Mouse (Mus musculus) kidney, embryonic 14.5 days (tissue): ENCODE results near the gene Kcnip1. TPM values are rescaled to one million over a fixed set of nuclear protein-coding genes. Genes with fewer than 3 reads are reported as not detected.
A peak's percentile ranks its signal among the peaks of the same experiment; 100 is the strongest.

Source experiments
- ATAC-seq: fragments of 200-750 bp; cut with Nextera tagmentation; 2 replicates; pipeline ENCODE4 v1.8.0; 2017; ENCODE audit warnings: moderate number of reproducible peaks, mild to moderate bottlenecking, moderate TSS enrichment, moderate library complexity; ENCODE audit not compliant: low FRiP score, low TSS enrichment
- H3K27ac ChIP-seq: fragments of 300-500 bp; sonication (generic); 2 replicates; pipeline ENCODE4 v1.5.1; 2014; ENCODE audit warnings: low read depth, mild to moderate bottlenecking, low read length, moderate library complexity, mixed read lengths
- H3K27me3 ChIP-seq: fragments of 300-500 bp; sonication (generic); 2 replicates; pipeline ENCODE4 v1.6.1; 2014; ENCODE audit warnings: mild to moderate bottlenecking, low read length; ENCODE audit not compliant: control insufficient read depth, insufficient read depth
- H3K36me3 ChIP-seq: fragments of 300-500 bp; sonication (generic); 2 replicates; pipeline ENCODE4 v1.6.1; 2014; ENCODE audit warnings: low read length, mixed read lengths; ENCODE audit not compliant: control insufficient read depth, insufficient read depth
- H3K4me1 ChIP-seq: fragments of 300-500 bp; sonication (generic); 2 replicates; pipeline ENCODE4 v1.6.1; 2014; ENCODE audit warnings: low read length, mixed read lengths; ENCODE audit not compliant: control insufficient read depth, insufficient read depth
- H3K4me2 ChIP-seq: fragments of 300-500 bp; sonication (generic); replicated peaks from 2 replicates; pipeline ENCODE4 v1.6.1; 2014; ENCODE audit warnings: low read depth, mild to moderate bottlenecking, low read length
- H3K4me3 ChIP-seq: fragments of 300-500 bp; sonication (generic); 2 replicates; pipeline ENCODE4 v1.5.1; 2014; ENCODE audit warnings: mild to moderate bottlenecking, low read length
- H3K9ac ChIP-seq: fragments of 300-500 bp; sonication (generic); 2 replicates; pipeline ENCODE4 v1.6.1; 2014; ENCODE audit warnings: low read depth, mild to moderate bottlenecking, low read length, moderate library complexity
- H3K9me3 ChIP-seq: fragments of 300-500 bp; sonication (generic); 2 replicates; pipeline ENCODE4 v1.6.1; 2016; ENCODE audit warnings: low read length; ENCODE audit not compliant: control insufficient read depth
- WGBS: fragments of 180-500 bp; shearing (Covaris S2); extraction: QIAGEN DNeasy Blood & Tissue Kit; methylation state at CpG from one replicate; pipeline ENCODE4 v1.1.7; 2014; 5-methylcytosine and 5-hydroxymethylcytosine counted together
- polyA plus RNA-seq: library from polyadenylated mRNA; unstranded; fragments of >200 nt; fragmentation: Nextera tagmentation; extraction: Ambion mirVana; gene quantifications from 2 replicates; pipeline ENCODE4 v1.2.1, GENCODE M21; 2014

Gene Kcnip1
- polyA plus RNA-seq: 0.24 and 0.74 TPM in 2 replicates

- Histone ChIP-seq H3K27ac (no peak within 1 kb of the TSS), H3K4me2 (peak within 1 kb of the TSS; percentile 36), H3K36me3 (no peaks in the 10 kb centered on the region), H3K4me3 (peak within 1 kb of the TSS; percentile 4; the same call in 1 of the 2 replicates), H3K9ac (peak within 1 kb of the TSS; percentile 31; the same call in 1 of the 2 replicates), H3K27me3 (no peaks in the 10 kb centered on the region), H3K9me3 (no peaks in the 10 kb centered on the region), H3K4me1 (0 out of 2 replicates have a peak, but pooled peaks cover 3% of the 10 kb centered on the region)
- peak; percentile 81 for ATAC-seq
- 21% methylated on average over 12 of the region's 12 CpGs for WGBS
Measured at GRCm38 (mm10) chr11:33992938-33993337, at the start of gene Kcnip1. Gene Kcnip1, minus strand, starts transcription at chr11:33993152.

GRCm38 (mm10) chr11:34040061-34040460 lies 47.1 kb upstream of the Kcnip1 start:
- H3K4me3 ChIP-seq: no peak overlapping the region
- WGBS: 83% methylated on average over 5 of the region's 5 CpGs
- no peak overlapping the region for H3K4me2 ChIP-seq
- no peaks in the 10 kb centered on the region for H3K27me3 ChIP-seq
- H3K27ac ChIP-seq: no peak overlapping the region
- no peaks in the 10 kb centered on the region for H3K36me3 ChIP-seq
- H3K9me3 ChIP-seq: no peaks in the 10 kb centered on the region
- no peaks in the 10 kb centered on the region for H3K4me1 ChIP-seq
- H3K9ac ChIP-seq: no peak overlapping the region
- no peak for ATAC-seq

- H3K27me3 ChIP-seq: no peaks in the 10 kb centered on the region
- no peaks in the 10 kb centered on the region for H3K4me1 ChIP-seq
- ATAC-seq: no peak
- no peak overlapping the region for H3K9ac ChIP-seq
- H3K4me3 ChIP-seq: no peak overlapping the region
- WGBS: 82% methylated on average over 5 of the region's 5 CpGs
- H3K4me2 ChIP-seq: no peak overlapping the region
- H3K9me3 ChIP-seq: no peaks in the 10 kb centered on the region
- H3K27ac ChIP-seq: no peak overlapping the region
- no peaks in the 10 kb centered on the region for H3K36me3 ChIP-seq
Measured at GRCm38 (mm10) chr11:34035909-34036658, 43.1 kb upstream of the Kcnip1 start.

GRCm38 (mm10) chr11:34034794-34035193 lies 41.8 kb upstream of the Kcnip1 start:
- Histone ChIP-seq H3K9ac (no peak overlapping the region), H3K4me2 (no peak overlapping the region), H3K27ac (no peak overlapping the region), H3K4me3 (no peak overlapping the region), H3K27me3 (no peaks in the 10 kb centered on the region), H3K36me3 (no peaks in the 10 kb centered on the region), H3K9me3 (no peaks in the 10 kb centered on the region), H3K4me1 (no peaks in the 10 kb centered on the region)
- no peak for ATAC-seq
- 71% methylated on average over 2 of the region's 2 CpGs for WGBS

GRCm38 (mm10) chr11:34034008-34034505 lies 41.1 kb upstream of the Kcnip1 start:
- Histone ChIP-seq H3K9ac (no peak overlapping the region), H3K4me2 (no peak overlapping the region), H3K9me3 (no peaks in the 10 kb centered on the region), H3K27me3 (no peaks in the 10 kb centered on the region), H3K4me1 (no peaks in the 10 kb centered on the region), H3K36me3 (no peaks in the 10 kb centered on the region), H3K4me3 (no peak overlapping the region), H3K27ac (no peak overlapping the region)
- ATAC-seq: no peak
- WGBS: 89% methylated on average over 5 of the region's 5 CpGs

GRCm38 (mm10) chr11:34031015-34031805 lies 38.3 kb upstream of the Kcnip1 start:
- Histone ChIP-seq H3K9me3 (no peaks in the 10 kb centered on the region), H3K36me3 (no peaks in the 10 kb centered on the region), H3K9ac (no peak overlapping the region), H3K4me1 (no peaks in the 10 kb centered on the region), H3K4me3 (no peak overlapping the region), H3K4me2 (no peak overlapping the region), H3K27ac (no peak overlapping the region), H3K27me3 (no peaks in the 10 kb centered on the region)
- ATAC-seq: no peak
- WGBS: 68% methylated on average over 8 of the region's 8 CpGs

- Histone ChIP-seq H3K4me3 (no peak overlapping the region), H3K4me1 (no peaks in the 10 kb centered on the region), H3K9ac (no peak overlapping the region), H3K36me3 (no peaks in the 10 kb centered on the region), H3K27ac (no peak overlapping the region), H3K4me2 (no peak overlapping the region), H3K9me3 (no peaks in the 10 kb centered on the region), H3K27me3 (no peaks in the 10 kb centered on the region)
- ATAC-seq: no peak
- 62% methylated on average over 5 of the region's 5 CpGs for WGBS
Measured at GRCm38 (mm10) chr11:34029658-34030057, 36.7 kb upstream of the Kcnip1 start.

GRCm38 (mm10) chr11:34025091-34025490 lies 32.1 kb upstream of the Kcnip1 start:
- H3K27me3 ChIP-seq: no peaks in the 10 kb centered on the region
- H3K4me1 ChIP-seq: no peaks in the 10 kb centered on the region
- no peaks in the 10 kb centered on the region for H3K36me3 ChIP-seq
- ATAC-seq: no peak
- H3K27ac ChIP-seq: no peak overlapping the region
- no peak overlapping the region for H3K4me2 ChIP-seq
- no peaks in the 10 kb centered on the region for H3K9me3 ChIP-seq
- 73% methylated on average over 1 of the region's 1 CpGs for WGBS
- no peak overlapping the region for H3K9ac ChIP-seq
- H3K4me3 ChIP-seq: no peak overlapping the region
